Mouse (Mus musculus) intestine, postnatal 0 days (tissue): ENCODE measurements around the gene Pla2g7. TPM values are rescaled to one million over a fixed set of nuclear protein-coding genes. Genes with fewer than 3 reads are reported as not detected.

ENCODE experiments used
- ATAC-seq: fragments of 200-750 bp; cut with Nextera tagmentation; 2 replicates; pipeline ENCODE4 v1.8.0; 2017; ENCODE audit warnings: mild to moderate bottlenecking, moderate TSS enrichment, moderate library complexity
- H3K27ac ChIP-seq: fragments of 300-500 bp; sonication (generic); 2 replicates; pipeline ENCODE4 v1.5.1; 2014; ENCODE audit warnings: mild to moderate bottlenecking, low read depth, low read length, moderate library complexity
- H3K27me3 ChIP-seq: fragments of 300-500 bp; sonication (generic); replicated peaks from 2 replicates; pipeline ENCODE4 v1.6.1; 2014; ENCODE audit warnings: low read length, mixed read lengths; ENCODE audit not compliant: control insufficient read depth, insufficient read depth
- H3K36me3 ChIP-seq: fragments of 300-500 bp; sonication (generic); 2 replicates; pipeline ENCODE4 v1.6.1; 2014; ENCODE audit warnings: mild to moderate bottlenecking, moderate library complexity; ENCODE audit not compliant: control insufficient read depth, insufficient read depth
- H3K4me1 ChIP-seq: fragments of 300-500 bp; sonication (generic); replicated peaks from 2 replicates; pipeline ENCODE4 v1.6.1; 2014; ENCODE audit warnings: antibody characterized with exemption, low read length, mixed read lengths; ENCODE audit not compliant: control insufficient read depth, insufficient read depth
- H3K4me2 ChIP-seq: fragments of 300-500 bp; sonication (generic); replicated peaks from 2 replicates; pipeline ENCODE4 v1.6.1; 2014; ENCODE audit warnings: low read depth, mild to moderate bottlenecking, moderate library complexity
- H3K4me3 ChIP-seq: fragments of 300-500 bp; sonication (generic); 2 replicates; pipeline ENCODE4 v1.5.1; 2014; ENCODE audit warnings: low read depth, low read length
- H3K9ac ChIP-seq: fragments of 300-500 bp; sonication (generic); 2 replicates; pipeline ENCODE4 v1.6.1; 2014; ENCODE audit warnings: mild to moderate bottlenecking, low read depth, low read length
- H3K9me3 ChIP-seq: fragments of 300-500 bp; sonication (generic); 2 replicates; pipeline ENCODE4 v1.6.1; 2016; ENCODE audit warnings: mixed run types; ENCODE audit not compliant: control insufficient read depth
- CTCF ChIP-seq: sonication (generic); IDR thresholded peaks from 2 replicates; pipeline ENCODE4 v1.5.1; 2016; ENCODE audit warnings: low read depth, mild to moderate bottlenecking, control low read depth, antibody characterized with exemption, moderate library complexity
- WGBS: fragments of 180-500 bp; shearing (Covaris S2); extraction: QIAGEN DNeasy Blood & Tissue Kit; methylation state at CpG from one replicate; pipeline ENCODE4 v1.1.7; 2014; 5-methylcytosine and 5-hydroxymethylcytosine counted together
- polyA plus RNA-seq: library from polyadenylated mRNA; unstranded; fragments of >200 nt; fragmentation: Nextera tagmentation; extraction: Ambion mirVana; gene quantifications from 2 replicates; pipeline ENCODE4 v1.2.1, GENCODE M21; 2015

The Pla2g7 gene
- polyA plus RNA-seq, 1 experiment from 2014 or later = 27.9 TPM

- H3K4me3 ChIP-seq = no peak overlapping the region; the same call in 1 of the 2 replicates
- H3K27ac ChIP-seq = no peak overlapping the region
- no peak for ATAC-seq
- H3K4me1 ChIP-seq = 0 out of 2 replicates have a peak, but pooled peaks cover 6% of the 10 kb centered on the region
- no peak overlapping the region for H3K9ac ChIP-seq
- H3K9me3 ChIP-seq = no peaks in the 10 kb centered on the region
- no peaks in the 10 kb centered on the region for H3K36me3 ChIP-seq
- peaks cover 40% of the 10 kb centered on the region for H3K27me3 ChIP-seq
- no peak for TF ChIP-seq CTCF
- WGBS = 65% methylated on average over 13 of the region's 13 CpGs
- peak overlapping the region; percentile 63 for H3K4me2 ChIP-seq
These were observed 62.5 kb downstream of the Pla2g7 start for GRCm38 (mm10) chr17:43630427-43630760.

DNA sequence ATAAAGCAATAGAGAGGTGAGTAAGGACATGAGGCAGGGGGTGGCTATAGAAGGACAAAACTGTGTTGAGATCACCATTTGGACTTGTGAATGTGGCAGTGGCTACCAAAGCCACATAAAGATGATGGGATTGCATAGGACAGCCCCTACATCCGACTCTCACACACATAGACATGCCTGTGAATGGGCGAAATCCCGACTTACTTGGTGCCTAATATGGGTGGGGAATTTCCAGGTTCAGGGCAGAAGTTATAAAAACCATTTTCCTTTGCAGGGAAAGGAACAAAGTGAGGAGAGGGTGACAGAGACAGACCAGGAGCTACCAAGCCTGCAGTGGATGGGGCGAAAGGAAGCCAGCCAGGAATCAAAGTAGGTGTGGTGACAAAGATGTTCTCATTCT, 69.2 kb downstream of the Pla2g7 start:
- Histone ChIP-seq H3K4me2 (no peak overlapping the region), H3K27ac (no peak overlapping the region), H3K4me1 (no peaks in the 10 kb centered on the region), H3K27me3 (no peaks in the 10 kb centered on the region), H3K4me3 (no peak overlapping the region), H3K36me3 (no peaks in the 10 kb centered on the region), H3K9ac (no peak overlapping the region), H3K9me3 (no peaks in the 10 kb centered on the region)
- no peak for TF ChIP-seq CTCF
- ATAC-seq = no peak
- WGBS = 89% methylated on average over 4 of the region's 4 CpGs

- no peak for ATAC-seq
- Histone ChIP-seq H3K4me1 (no peaks in the 10 kb centered on the region), H3K27ac (no peak overlapping the region), H3K36me3 (no peaks in the 10 kb centered on the region; the same call in 1 of the 2 replicates), H3K9me3 (no peaks in the 10 kb centered on the region), H3K9ac (no peak overlapping the region), H3K4me3 (no peak overlapping the region), H3K27me3 (no peaks in the 10 kb centered on the region), H3K4me2 (no peak overlapping the region)
- WGBS = 77% methylated on average over 1 of the region's 1 CpGs
- no peak for TF ChIP-seq CTCF
These were observed 72.9 kb downstream of the Pla2g7 start for GRCm38 (mm10) chr17:43640825-43641224.

GRCm38 (mm10) chr17:43643191-43643590, 75.3 kb downstream of the Pla2g7 start:
- ATAC-seq = no peak
- 75% methylated on average over 7 of the region's 7 CpGs for WGBS

GRCm38 (mm10) chr17:43644375-43644774, 76.5 kb downstream of the Pla2g7 start:
- H3K27ac ChIP-seq = no peak overlapping the region
- 35% methylated on average over 7 of the region's 7 CpGs for WGBS
- no peaks in the 10 kb centered on the region for H3K9me3 ChIP-seq
- H3K4me2 ChIP-seq = no peak overlapping the region
- H3K27me3 ChIP-seq = no peaks in the 10 kb centered on the region
- H3K4me3 ChIP-seq = no peak overlapping the region
- no peaks in the 10 kb centered on the region; the same call in 1 of the 2 replicates for H3K36me3 ChIP-seq
- no peak for ATAC-seq
- no peak overlapping the region for H3K9ac ChIP-seq
- no peak for TF ChIP-seq CTCF
- no peaks in the 10 kb centered on the region for H3K4me1 ChIP-seq

More at GRCm38 (mm10) chr17:43643191-43643590, 75.3 kb downstream of the Pla2g7 start:
- Histone ChIP-seq H3K9me3 (no peaks in the 10 kb centered on the region), H3K4me3 (no peak overlapping the region), H3K27me3 (no peaks in the 10 kb centered on the region), H3K9ac (no peak overlapping the region), H3K27ac (no peak overlapping the region), H3K4me2 (no peak overlapping the region), H3K36me3 (no peaks in the 10 kb centered on the region; the same call in 1 of the 2 replicates), H3K4me1 (no peaks in the 10 kb centered on the region)
- no peak for TF ChIP-seq CTCF

GRCm38 (mm10) chr17:43645136-43645535, 77.2 kb downstream of the Pla2g7 start:
- H3K4me1 ChIP-seq = no peaks in the 10 kb centered on the region
- no peak overlapping the region for H3K4me2 ChIP-seq
- no peaks in the 10 kb centered on the region; the same call in 1 of the 2 replicates for H3K36me3 ChIP-seq
- H3K27me3 ChIP-seq = no peaks in the 10 kb centered on the region
- no peak for ATAC-seq
- 89% methylated on average over 3 of the region's 3 CpGs for WGBS
- no peak overlapping the region for H3K4me3 ChIP-seq
- TF ChIP-seq CTCF = no peak
- no peaks in the 10 kb centered on the region for H3K9me3 ChIP-seq
- no peak overlapping the region for H3K9ac ChIP-seq
- no peak overlapping the region for H3K27ac ChIP-seq

GRCm38 (mm10) chr17:43646925-43647324, 79.0 kb downstream of the Pla2g7 start:
- Histone ChIP-seq H3K27ac (no peak overlapping the region), H3K36me3 (no peaks in the 10 kb centered on the region; the same call in 1 of the 2 replicates), H3K9me3 (no peaks in the 10 kb centered on the region), H3K4me1 (no peaks in the 10 kb centered on the region), H3K4me3 (no peak overlapping the region), H3K9ac (no peak overlapping the region), H3K27me3 (no peaks in the 10 kb centered on the region), H3K4me2 (no peak overlapping the region)
- WGBS = 65% methylated on average over 5 of the region's 5 CpGs
- TF ChIP-seq CTCF = no peak
- ATAC-seq = no peak
